9 mouse cellular contexts compared by ENCODE assay signal in the genomic region with DNA sequence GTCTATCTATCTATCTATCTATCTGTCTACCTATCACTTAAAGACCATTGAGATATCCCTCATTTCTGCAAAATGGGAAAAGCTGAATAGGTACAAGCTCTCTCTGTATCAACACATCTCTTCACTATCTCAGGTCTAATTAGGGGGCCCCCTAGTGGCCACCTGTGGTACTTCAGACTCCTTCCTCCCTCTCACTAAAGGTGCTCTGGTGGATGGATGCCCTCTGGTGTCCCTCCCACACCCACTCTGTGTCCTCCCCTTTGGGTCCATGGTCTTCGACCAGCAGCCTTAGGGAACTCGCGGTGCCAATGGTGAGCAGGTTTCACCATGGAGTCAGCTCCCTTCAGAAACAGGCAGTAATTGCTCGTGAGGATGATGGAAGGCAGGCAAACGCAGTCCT. TPM values are rescaled to one million over a fixed set of nuclear protein-coding genes. Genes with fewer than 3 reads are reported as not detected.
DNase-seq lines count a peak whose midpoint lies in the region; ATAC-seq and TF ChIP-seq lines count a peak whose summit lies in the region.
"Had no signal": no experiment of that assay in that cellular context is flagged by ENCODE, and none has a peak within 500 bp of the region (broad histone marks: within the 10 kb centered on the region; RNA-seq: fewer than 3 reads in every experiment).

No protein-coding gene starts in this region.

- TF ChIP-seq EP300 in MEL (IDR thresholded peaks at IDR 0.05; ENCODE audit: low read depth in 1 of 2, low read length in 2 of 2): no peak
- TF ChIP-seq EP300 in liver, embryonic 14.5 days (IDR thresholded peaks at IDR 0.05; ENCODE audit: low read depth): no peak

- WGBS in bone marrow, adult 2 months: 48% methylated on average over 5 of the region's 5 CpGs
- WGBS in liver, embryonic 14.5 days (ENCODE audit: insufficient replicate concordance): 48% methylated on average over 5 of the region's 5 CpGs
- WGBS in forebrain, embryonic 15.5 days: 49% methylated on average over 5 of the region's 5 CpGs

- TF ChIP-seq POLR2A in MEL (IDR thresholded peaks at IDR 0.05; ENCODE audit: control insufficient read depth in 1 of 2, insufficient read depth in 1 of 2, low read depth in 1 of 2, low read length in 2 of 2, poor library complexity in 1 of 2): no peak
- TF ChIP-seq POLR2A in bone marrow, adult 2 months (IDR thresholded peaks at IDR 0.05; ENCODE audit: borderline replicate concordance, control insufficient read depth, low read depth, low read length): no peak

- peak; percentile 73 to 96 (median 87) for TF ChIP-seq CTCF in MEL (IDR thresholded peaks at IDR 0.05 in 2 of 3, conservative IDR thresholded peaks at IDR 0.05 in 1 of 3; ENCODE audit: control insufficient read depth in 1 of 3, insufficient read depth in 1 of 3, low read depth in 2 of 3, low read length in 3 of 3, poor library complexity in 1 of 3, severe bottlenecking in 1 of 3)
- TF ChIP-seq CTCF in bone marrow, adult 2 months (IDR thresholded peaks at IDR 0.05; ENCODE audit: control insufficient read depth, insufficient read depth, low read length): peak; percentile 59; the same call in 1 of the 2 replicates
- TF ChIP-seq CTCF in liver, embryonic 14.5 days (IDR thresholded peaks at IDR 0.05; ENCODE audit: low read depth): peak; percentile 88

- no peaks in the 10 kb centered on the region for H3K79me2 ChIP-seq in MEL (ENCODE audit: control insufficient read depth, insufficient read depth, low read length, poor library complexity)

- peak; percentile 55 for DNase-seq in layer of hippocampus, adult 11-12 months (ENCODE audit: low spot score)
- no peak for DNase-seq in layer of hippocampus, postnatal 14 days (ENCODE audit: low spot score in 2 of 2)
- DNase-seq in MEL (ENCODE audit: low read depth, low spot score): peak; percentile 56
- DNase-seq in liver, embryonic 14.5 days (ENCODE audit: low read depth in 3 of 3, low spot score in 3 of 3): peak; percentile 33 to 48 (median 34)
- DNase-seq in spleen, adult 18-20 months: peak; percentile 51 to 77

- no peak overlapping the region for H3K4me3 ChIP-seq in MEL (ENCODE audit: control insufficient read depth in 1 of 2, insufficient read depth in 1 of 2, low read depth in 2 of 2, low read length in 2 of 2)
- no peak overlapping the region for H3K4me3 ChIP-seq in bone marrow, adult 2 months (replicated peaks; ENCODE audit: control insufficient read depth, low read depth, low read length)
- no peak overlapping the region for H3K4me3 ChIP-seq in liver, embryonic 14.5 days (ENCODE audit: insufficient read depth in 1 of 2, low read depth in 2 of 2, low read length in 2 of 2)
- no peak overlapping the region for H3K4me3 ChIP-seq in forebrain, embryonic 15.5 days
- H3K4me3 ChIP-seq: midbrain, embryonic 12.5 days had no signal

- peak; percentile 32 for TF ChIP-seq RAD21 in MEL (IDR thresholded peaks at IDR 0.05; ENCODE audit: low read depth, low read length)

- no peak overlapping the region for H3K27ac ChIP-seq in MEL (ENCODE audit: control insufficient read depth, low read depth, low read length)
- no peak overlapping the region for H3K27ac ChIP-seq in bone marrow, adult 2 months (ENCODE audit: control insufficient read depth, insufficient read depth, low read depth, low read length, poor library complexity)
- no peak overlapping the region for H3K27ac ChIP-seq in liver, embryonic 14.5 days
- no peak overlapping the region for H3K27ac ChIP-seq in forebrain, embryonic 15.5 days (replicated peaks)
- H3K27ac ChIP-seq: midbrain, embryonic 12.5 days had no signal

- no peaks in the 10 kb centered on the region for H3K27me3 ChIP-seq in MEL (ENCODE audit: control insufficient read depth in 1 of 2, insufficient read depth in 2 of 2, low read length in 2 of 2)
- no peaks in the 10 kb centered on the region for H3K27me3 ChIP-seq in liver, embryonic 14.5 days (ENCODE audit: control insufficient read depth, insufficient read depth, low read length)
- no peaks in the 10 kb centered on the region for H3K27me3 ChIP-seq in forebrain, embryonic 15.5 days

- no peak overlapping the region for H3K9ac ChIP-seq in MEL (ENCODE audit: control insufficient read depth, low read depth, low read length, poor library complexity, severe bottlenecking)
- no peak overlapping the region for H3K9ac ChIP-seq in liver, embryonic 14.5 days (replicated peaks)
- no peak overlapping the region for H3K9ac ChIP-seq in forebrain, embryonic 15.5 days (replicated peaks)
- H3K9ac ChIP-seq: midbrain, embryonic 12.5 days had no signal

- peaks cover 0 to 8% of the 10 kb centered on the region in 2 experiments; a peak in 3 of 4 replicates for H3K4me1 ChIP-seq in MEL (ENCODE audit: control insufficient read depth in 1 of 2, insufficient read depth in 2 of 2, low read length in 2 of 2)
- H3K4me1 ChIP-seq in bone marrow, adult 2 months (ENCODE audit: control insufficient read depth, insufficient read depth, low read length): no peaks in the 10 kb centered on the region; the same call in 1 of the 2 replicates
- peaks cover 0 to 2% of the 10 kb centered on the region in 2 experiments; a peak in 1 of 4 replicates for H3K4me1 ChIP-seq in liver, embryonic 14.5 days (replicated peaks; ENCODE audit: control insufficient read depth in 2 of 2, insufficient read depth in 2 of 2, low read length in 1 of 2)
- H3K4me1 ChIP-seq in forebrain, embryonic 15.5 days: peaks cover 21% of the 10 kb centered on the region

- H3K36me3 ChIP-seq in MEL (ENCODE audit: control insufficient read depth in 1 of 2, insufficient read depth in 2 of 2, low read length in 2 of 2): peaks cover 0 to 6% of the 10 kb centered on the region in 2 experiments; a peak in 2 of 4 replicates
- no peaks in the 10 kb centered on the region for H3K36me3 ChIP-seq in liver, embryonic 14.5 days (replicated peaks; ENCODE audit: control insufficient read depth, insufficient read depth, low read depth)
- no peaks in the 10 kb centered on the region for H3K36me3 ChIP-seq in forebrain, embryonic 15.5 days
- H3K36me3 ChIP-seq: midbrain, embryonic 12.5 days had no signal

- H3K4me2 ChIP-seq in liver, embryonic 14.5 days (ENCODE audit: low read depth): no peak overlapping the region
- no peak overlapping the region for H3K4me2 ChIP-seq in forebrain, embryonic 15.5 days (replicated peaks)
- H3K4me2 ChIP-seq: midbrain, embryonic 12.5 days had no signal

- ATAC-seq in erythroblast, adult 5-6 weeks (replicated peaks; ENCODE audit: low FRiP score, poor library complexity, severe bottlenecking): peak; percentile 90
- ATAC-seq in liver, embryonic 14.5 days (ENCODE audit: insufficient read depth): no peak
- no peak for ATAC-seq in forebrain, embryonic 15.5 days (replicated peaks)

- H3K9me3 ChIP-seq in MEL (replicated peaks; ENCODE audit: insufficient read depth, low read length): no peaks in the 10 kb centered on the region
- H3K9me3 ChIP-seq in liver, embryonic 14.5 days (ENCODE audit: control insufficient read depth, low read length): no peaks in the 10 kb centered on the region
- no peaks in the 10 kb centered on the region for H3K9me3 ChIP-seq in forebrain, embryonic 15.5 days
- H3K9me3 ChIP-seq: midbrain, embryonic 12.5 days had no signal

TF ChIP-seq in MEL, 35 proteins besides CTCF, POLR2A, EP300 and RAD21:
- TF ChIP-seq GATA1 (IDR thresholded peaks at IDR 0.05; ENCODE audit: low read depth, low read length) (0 out of 2 replicates have a peak, but pooled peaks have one; percentile 20), KAT2A (conservative IDR thresholded peaks at IDR 0.05; ENCODE audit: low read depth, low read length) (no peak), MEF2A (IDR thresholded peaks at IDR 0.05; ENCODE audit: extremely low read depth, insufficient replicate concordance, low read depth, low read length, poor library complexity, severe bottlenecking) (no peak), ZC3H11A (IDR thresholded peaks at IDR 0.05; ENCODE audit: low read depth, low read length) (no peak; the same call in 1 of the 2 replicates), NRF1 (IDR thresholded peaks at IDR 0.05; ENCODE audit: insufficient read depth, low read depth, low read length, poor library complexity, severe bottlenecking) (no peak), SMC3 (IDR thresholded peaks at IDR 0.05; ENCODE audit: low read depth, low read length) (peak; percentile 74)

RNA-seq across cellular contexts. Expression of gene Wdr66, which starts 7.1 kb away (rescaled TPM):
- 1 to 10 TPM; 3.7 to 5.4 TPM for total RNA-seq in layer of hippocampus, postnatal 14 days (2021)
- total RNA-seq in MEL (2012; rRNA removed): 0.82 and 1.4 TPM in 2 replicates
- 1 to 10 TPM in 1 of 2 experiments, not detected in 1; 3.6 TPM for polyA plus RNA-seq in MEL (2012; ENCODE audit: insufficient read depth in 1 of 2, insufficient read length in 2 of 2, low read depth in 1 of 2, low replicate concordance in 2 of 2, missing spikeins in 1 of 2)
- 0.77 and 1.2 TPM in 2 replicates for polyA plus RNA-seq in bone marrow, adult 2 months (2011; ENCODE audit: insufficient read depth, insufficient read length, low replicate concordance, missing spikeins)
- 0.84 and 11.9 TPM in 2 replicates for total RNA-seq in erythroblast, adult 5-6 weeks (2015; ENCODE audit: low replicate concordance)
- 0.42 and 2.4 TPM in 2 replicates for total RNA-seq in erythroblast, adult 5-6 weeks (2017; ENCODE audit: low replicate concordance)
- polyA plus RNA-seq in liver, embryonic 14.5 days (2012; rRNA removed): 0.11 and 0.16 TPM in 2 replicates
- polyA plus RNA-seq in liver, embryonic 14.5 days (2014; fragmentation: Nextera tagmentation; extraction: Ambion mirVana): 0.10 TPM in 1 of 2 replicates, not detected in the other
- polyA plus RNA-seq in forebrain, embryonic 15.5 days (2015; fragmentation: Nextera tagmentation; extraction: Ambion mirVana): 2.7 TPM in 2 replicates

Comparison
In these comparisons a context has a peak if more than half of its experiments do, and no peak if none do; other contexts are left out.
1. DNase-seq: peak in layer of hippocampus, adult 11-12 months (single experiment), MEL (single experiment), liver, embryonic 14.5 days (3 of 3) and spleen, adult 18-20 months (2 of 2); none in layer of hippocampus, postnatal 14 days (0 of 2).
2. Peak in every context shown above with its lines, with median percentiles within 50 percentile points of each other: CTCF ChIP-seq.